Mouse (Mus musculus) ES-Bruce4 (cell line): ENCODE results near the gene Pcbp3. TPM values are rescaled to one million over a fixed set of nuclear protein-coding genes. Genes with fewer than 3 reads are reported as not detected.
A peak's percentile ranks its signal among the peaks of the same experiment; 100 is the strongest.

Experiments used
- H3K27ac ChIP-seq: 2 replicates; pipeline ENCODE4 v1.5.1; 2012; ENCODE audit warnings: low read length, inconsistent platforms; ENCODE audit not compliant: insufficient read depth
- H3K27me3 ChIP-seq: 2 replicates; pipeline ENCODE4 v1.6.1; 2012; ENCODE audit warnings: mild to moderate bottlenecking, low read length, inconsistent platforms; ENCODE audit not compliant: control insufficient read depth, poor library complexity, insufficient read depth, severe bottlenecking
- H3K36me3 ChIP-seq: 2 replicates; pipeline ENCODE4 v1.6.1; 2012; ENCODE audit warnings: inconsistent platforms, mild to moderate bottlenecking, low read length, moderate library complexity; ENCODE audit not compliant: control insufficient read depth, poor library complexity, insufficient read depth, severe bottlenecking
- H3K4me1 ChIP-seq: one replicate; pipeline ENCODE4 v1.8.1; 2011; ENCODE audit warnings: low read length; ENCODE audit not compliant: control insufficient read depth, insufficient read depth
- H3K4me3 ChIP-seq: 2 replicates; pipeline ENCODE4 v1.5.1; 2011; ENCODE audit warnings: low read depth, mild to moderate bottlenecking, low read length
- H3K9ac ChIP-seq: 2 replicates; pipeline ENCODE4 v1.6.1; 2012; ENCODE audit warnings: low read depth, mild to moderate bottlenecking, inconsistent platforms; ENCODE audit not compliant: poor library complexity, severe bottlenecking
- H3K9me3 ChIP-seq: replicated peaks from 2 replicates; pipeline ENCODE4 v1.6.1; 2012; ENCODE audit warnings: mild to moderate bottlenecking, low read length, inconsistent platforms; ENCODE audit not compliant: control insufficient read depth, poor library complexity, insufficient read depth, severe bottlenecking
- CTCF ChIP-seq: IDR thresholded peaks from one replicate; pipeline ENCODE4 v1.8.1; 2011; ENCODE audit warnings: low read depth, low read length
- EP300 ChIP-seq: IDR thresholded peaks from 2 replicates; pipeline ENCODE4 v1.6.1; 2011; ENCODE audit warnings: low read depth, low read length; ENCODE audit not compliant: insufficient read depth
- POLR2A ChIP-seq: IDR thresholded peaks from one replicate; pipeline ENCODE4 v1.8.1; 2011; ENCODE audit warnings: low read length; ENCODE audit not compliant: insufficient read depth
- polyA plus RNA-seq: library from polyadenylated mRNA; stranded (reverse); fragments of >200 nt; gene quantifications from 2 replicates; pipeline ENCODE4 v1.2.4, GENCODE M21; 2011; ENCODE audit warnings: low read depth; ENCODE audit not compliant: missing spikeins, insufficient read depth, insufficient read length

The Pcbp3 gene
- polyA plus RNA-seq, 1 experiment: 28.1 TPM

GRCm38 (mm10) chr10:76801237-76801641 lies 160.4 kb downstream of the Pcbp3 start:
- TF ChIP-seq POLR2A (no peak), CTCF (no peak), EP300 (no peak)
- Histone ChIP-seq H3K27ac (no peak overlapping the region), H3K27me3 (no peaks in the 10 kb centered on the region), H3K9ac (no peak overlapping the region), H3K4me1 (no peaks in the 10 kb centered on the region), H3K4me3 (no peak overlapping the region), H3K36me3 (no peaks in the 10 kb centered on the region), H3K9me3 (no peaks in the 10 kb centered on the region)

- H3K4me1 ChIP-seq: no peaks in the 10 kb centered on the region
Measured at GRCm38 (mm10) chr10:76798751-76799585, 162.7 kb downstream of the Pcbp3 start.

GRCm38 (mm10) chr10:76794102-76794501 lies 167.6 kb downstream of the Pcbp3 start:
- Histone ChIP-seq H3K9ac (no peak overlapping the region), H3K4me3 (no peak overlapping the region), H3K36me3 (no peaks in the 10 kb centered on the region), H3K27ac (no peak overlapping the region), H3K9me3 (no peaks in the 10 kb centered on the region), H3K27me3 (no peaks in the 10 kb centered on the region), H3K4me1 (no peaks in the 10 kb centered on the region)
- TF ChIP-seq POLR2A: no peak
- TF ChIP-seq EP300: no peak
- no peak for TF ChIP-seq CTCF

More at GRCm38 (mm10) chr10:76798751-76799585, 162.7 kb downstream of the Pcbp3 start:
- H3K9ac ChIP-seq: no peak overlapping the region
- H3K9me3 ChIP-seq: no peaks in the 10 kb centered on the region
- no peaks in the 10 kb centered on the region for H3K27me3 ChIP-seq
- H3K27ac ChIP-seq: no peak overlapping the region
- TF ChIP-seq POLR2A (no peak), CTCF (no peak), EP300 (no peak)
- no peaks in the 10 kb centered on the region for H3K36me3 ChIP-seq
- H3K4me3 ChIP-seq: no peak overlapping the region

- H3K9me3 ChIP-seq: no peaks in the 10 kb centered on the region
- TF ChIP-seq POLR2A: no peak
- TF ChIP-seq CTCF: peak; percentile 45
- no peaks in the 10 kb centered on the region for H3K36me3 ChIP-seq
- no peak overlapping the region for H3K9ac ChIP-seq
- H3K4me1 ChIP-seq: no peaks in the 10 kb centered on the region
- H3K27me3 ChIP-seq: no peaks in the 10 kb centered on the region
- no peak overlapping the region for H3K4me3 ChIP-seq
- H3K27ac ChIP-seq: no peak overlapping the region
Measured at GRCm38 (mm10) chr10:76791475-76791874, 170.2 kb downstream of the Pcbp3 start.

- TF ChIP-seq CTCF (no peak), EP300 (no peak), POLR2A (no peak)
- no peaks in the 10 kb centered on the region for H3K27me3 ChIP-seq
- H3K27ac ChIP-seq: no peak overlapping the region
- H3K4me1 ChIP-seq: no peaks in the 10 kb centered on the region
- H3K9me3 ChIP-seq: no peaks in the 10 kb centered on the region
- H3K9ac ChIP-seq: no peak overlapping the region
- no peaks in the 10 kb centered on the region for H3K36me3 ChIP-seq
- no peak overlapping the region for H3K4me3 ChIP-seq
Measured at GRCm38 (mm10) chr10:76789885-76790284, 171.8 kb downstream of the Pcbp3 start.

- H3K4me3 ChIP-seq: no peak overlapping the region
- no peaks in the 10 kb centered on the region for H3K36me3 ChIP-seq
- no peaks in the 10 kb centered on the region for H3K9me3 ChIP-seq
- no peaks in the 10 kb centered on the region for H3K4me1 ChIP-seq
- H3K27me3 ChIP-seq: no peaks in the 10 kb centered on the region
- H3K9ac ChIP-seq: no peak overlapping the region
- no peak overlapping the region for H3K27ac ChIP-seq
- TF ChIP-seq EP300 (no peak), POLR2A (no peak), CTCF (no peak)
Measured at GRCm38 (mm10) chr10:76785312-76785711, 176.4 kb downstream of the Pcbp3 start.
